Mouse (Mus musculus) small intestine, adult 2 months (tissue): ENCODE data around the gene Slc43a2. TPM values are rescaled to one million over a fixed set of nuclear protein-coding genes. Genes with fewer than 3 reads are reported as not detected.

Experiments used
- H3K27ac ChIP-seq: fragments of 200-500 bp; 2 replicates; pipeline ENCODE4 v1.5.1; 2012; ENCODE audit warnings: low read depth, low read length, control low read depth, inconsistent platforms; ENCODE audit not compliant: insufficient read depth
- H3K27me3 ChIP-seq: fragments of 200-500 bp; 2 replicates; pipeline ENCODE4 v1.6.1; 2012; ENCODE audit warnings: mild to moderate bottlenecking, moderate library complexity, low read length, inconsistent platforms; ENCODE audit not compliant: control insufficient read depth, insufficient read depth
- H3K36me3 ChIP-seq: fragments of 200-500 bp; 2 replicates; pipeline ENCODE4 v1.6.1; 2012; ENCODE audit warnings: mild to moderate bottlenecking, low read length, control low read depth, inconsistent platforms; ENCODE audit not compliant: control insufficient read depth, insufficient read depth
- H3K4me1 ChIP-seq: fragments of 200-500 bp; 2 replicates; pipeline ENCODE4 v1.6.1; 2012; ENCODE audit warnings: low read length, inconsistent platforms, mixed read lengths; ENCODE audit not compliant: control insufficient read depth, insufficient read depth, insufficient read length
- H3K4me3 ChIP-seq: fragments of 200-500 bp; 2 replicates; pipeline ENCODE4 v1.5.1; 2012; ENCODE audit warnings: low read depth, mild to moderate bottlenecking, control low read depth, inconsistent platforms, low read length, moderate library complexity
- CTCF ChIP-seq: fragments of 200-500 bp; IDR thresholded peaks from 2 replicates; pipeline ENCODE4 v1.5.1; 2012; ENCODE audit warnings: low read depth, mild to moderate bottlenecking, control low read depth, inconsistent platforms, low read length, moderate library complexity, mixed read lengths; ENCODE audit not compliant: insufficient replicate concordance, insufficient read length; ENCODE audit errors: extremely low read depth
- POLR2A ChIP-seq: fragments of 200-500 bp; IDR thresholded peaks from 2 replicates; pipeline ENCODE4 v1.6.1; 2012; ENCODE audit warnings: low read depth, mild to moderate bottlenecking, control low read depth, inconsistent platforms, low read length, moderate library complexity
- WGBS: fragments of 180-500 bp; shearing (Covaris S2); methylation state at CpG from one replicate; pipeline ENCODE4 v1.1.7; 2018; 5-methylcytosine and 5-hydroxymethylcytosine counted together
- polyA plus RNA-seq: library from polyadenylated mRNA; depleted of rRNA; stranded (reverse); fragments of >200 nt; gene quantifications from 2 replicates; pipeline ENCODE4 v1.2.3, GENCODE M21; 2012

The Slc43a2 gene
- polyA plus RNA-seq, 1 experiment: 508 TPM

- H3K27me3 ChIP-seq: no peaks in the 10 kb centered on the region
- 0 out of 2 replicates have a peak overlapping the region, but pooled peaks have one; percentile 12 for H3K27ac ChIP-seq
- 95% methylated on average over 12 of the region's 12 CpGs for WGBS
- peaks cover 24% of the 10 kb centered on the region for H3K4me1 ChIP-seq
- TF ChIP-seq POLR2A: no peak
- no peak for TF ChIP-seq CTCF
- peak overlapping the region; percentile 14 for H3K4me3 ChIP-seq
- H3K36me3 ChIP-seq: peaks cover 33% of the 10 kb centered on the region
These were observed 4.9 kb downstream of the Slc43a2 start for GRCm38 (mm10) chr11:75536255-75537024.

- no peak for TF ChIP-seq CTCF
- TF ChIP-seq POLR2A: no peak
- 87% methylated on average over 8 of the region's 8 CpGs for WGBS
- no peak overlapping the region for H3K4me3 ChIP-seq
- H3K27ac ChIP-seq: 0 out of 2 replicates have a peak overlapping the region, but pooled peaks have one; percentile 12
- peaks cover 33% of the 10 kb centered on the region for H3K36me3 ChIP-seq
- H3K4me1 ChIP-seq: peaks cover 24% of the 10 kb centered on the region
- no peaks in the 10 kb centered on the region for H3K27me3 ChIP-seq
These were observed 5.5 kb downstream of the Slc43a2 start for GRCm38 (mm10) chr11:75537025-75537414.

GRCm38 (mm10) chr11:75537491-75538183 is 6.1 kb downstream of the Slc43a2 start:
- peak overlapping the region; percentile 52 for H3K27ac ChIP-seq
- no peak overlapping the region for H3K4me3 ChIP-seq
- H3K36me3 ChIP-seq: peaks cover 36% of the 10 kb centered on the region
- 68% methylated on average over 11 of the region's 11 CpGs for WGBS
- H3K4me1 ChIP-seq: peaks cover 24% of the 10 kb centered on the region
- no peak for TF ChIP-seq POLR2A
- TF ChIP-seq CTCF: 0 out of 2 replicates have a peak, but pooled peaks have one; percentile 4
- no peaks in the 10 kb centered on the region for H3K27me3 ChIP-seq

GRCm38 (mm10) chr11:75538184-75538969 is 6.9 kb downstream of the Slc43a2 start:
- Histone ChIP-seq H3K27me3 (no peaks in the 10 kb centered on the region), H3K27ac (peak overlapping the region; percentile 52), H3K36me3 (peaks cover 43% of the 10 kb centered on the region), H3K4me1 (peaks cover 24% of the 10 kb centered on the region), H3K4me3 (no peak overlapping the region)
- TF ChIP-seq CTCF (no peak), POLR2A (no peak)
- WGBS: 67% methylated on average over 9 of the region's 9 CpGs

DNA sequence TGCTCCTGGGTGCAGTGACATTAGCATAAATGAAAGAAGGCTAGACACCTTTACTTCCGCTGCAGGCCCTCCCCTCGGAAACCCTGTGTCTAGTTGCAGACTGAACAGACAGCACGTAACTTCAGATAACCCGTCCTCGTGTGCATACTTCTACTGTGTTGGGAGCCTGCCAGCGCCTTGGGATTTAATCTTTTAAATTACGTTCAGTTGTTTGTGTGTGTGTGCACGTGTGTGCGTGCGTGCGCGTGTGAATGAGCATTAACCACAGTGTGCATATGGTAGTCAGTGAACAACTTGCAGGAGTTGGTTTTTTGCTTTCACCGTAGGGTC is 7.4 kb downstream of the Slc43a2 start:
- Histone ChIP-seq H3K27ac (peak overlapping the region; percentile 52), H3K27me3 (no peaks in the 10 kb centered on the region), H3K36me3 (peaks cover 49% of the 10 kb centered on the region), H3K4me3 (no peak overlapping the region), H3K4me1 (peaks cover 24% of the 10 kb centered on the region)
- 83% methylated on average over 13 of the region's 13 CpGs for WGBS
- TF ChIP-seq CTCF: no peak
- no peak for TF ChIP-seq POLR2A

- TF ChIP-seq CTCF: no peak
- no peak for TF ChIP-seq POLR2A
- peaks cover 60% of the 10 kb centered on the region for H3K36me3 ChIP-seq
- no peaks in the 10 kb centered on the region for H3K27me3 ChIP-seq
- peaks cover 24% of the 10 kb centered on the region for H3K4me1 ChIP-seq
- no peak overlapping the region for H3K4me3 ChIP-seq
- H3K27ac ChIP-seq: no peak overlapping the region
- 82% methylated on average over 8 of the region's 8 CpGs for WGBS
These were observed 8.7 kb downstream of the Slc43a2 start for GRCm38 (mm10) chr11:75540209-75540608.
